Mouse (Mus musculus) testis, adult 2 months (tissue): ENCODE data around the gene Sh3bgrl. TPM values are rescaled to one million over a fixed set of nuclear protein-coding genes. Genes with fewer than 3 reads are reported as not detected.

ENCODE experiments used
- H3K27ac ChIP-seq: fragments of 200-500 bp; 2 replicates; pipeline ENCODE4 v1.5.1; 2012; ENCODE audit warnings: low read depth, low read length; ENCODE audit not compliant: control insufficient read depth, insufficient read depth
- H3K27me3 ChIP-seq: fragments of 200-500 bp; 2 replicates; pipeline ENCODE4 v1.6.1; 2012; ENCODE audit warnings: mild to moderate bottlenecking, low read length, moderate library complexity; ENCODE audit not compliant: control insufficient read depth, insufficient read depth
- H3K36me3 ChIP-seq: fragments of 200-500 bp; 2 replicates; pipeline ENCODE4 v1.6.1; 2012; ENCODE audit warnings: mild to moderate bottlenecking, low read length; ENCODE audit not compliant: control insufficient read depth, insufficient read depth
- H3K4me1 ChIP-seq: fragments of 200-500 bp; 2 replicates; pipeline ENCODE4 v1.6.1; 2012; ENCODE audit warnings: low read length; ENCODE audit not compliant: control insufficient read depth, insufficient read depth
- H3K4me3 ChIP-seq: fragments of 200-500 bp; 2 replicates; pipeline ENCODE4 v1.5.1; 2012; ENCODE audit warnings: low read depth, mild to moderate bottlenecking, low read length, moderate library complexity, mixed read lengths; ENCODE audit not compliant: control insufficient read depth
- CTCF ChIP-seq: fragments of 200-500 bp; IDR thresholded peaks from 2 replicates; pipeline ENCODE4 v1.5.1; 2012; ENCODE audit warnings: low read depth, mild to moderate bottlenecking, inconsistent platforms, low read length, moderate library complexity; ENCODE audit not compliant: control insufficient read depth, insufficient read depth, insufficient replicate concordance
- POLR2A ChIP-seq: fragments of 200-500 bp; IDR thresholded peaks from 2 replicates; pipeline ENCODE4 v1.6.1; 2012; ENCODE audit warnings: low read depth, mild to moderate bottlenecking, inconsistent platforms, low read length, moderate library complexity; ENCODE audit not compliant: control insufficient read depth
- polyA plus RNA-seq: library from polyadenylated mRNA; depleted of rRNA; stranded (reverse); fragments of >200 nt; gene quantifications from 2 replicates; pipeline ENCODE4 v1.2.3, GENCODE M21; 2012

The Sh3bgrl gene
- polyA plus RNA-seq, 1 experiment, result 3.1 TPM

GRCm38 (mm10) chrX:109151228-109151627 lies 56.1 kb downstream of the Sh3bgrl start:
- Histone ChIP-seq H3K27ac (no peak overlapping the region), H3K36me3 (no peaks in the 10 kb centered on the region), H3K27me3 (no peaks in the 10 kb centered on the region), H3K4me1 (no peaks in the 10 kb centered on the region), H3K4me3 (no peak overlapping the region)
- TF ChIP-seq POLR2A (no peak), CTCF (no peak)

GRCm38 (mm10) chrX:109160326-109160725 lies 65.2 kb downstream of the Sh3bgrl start:
- no peak overlapping the region for H3K4me3 ChIP-seq
- no peak overlapping the region for H3K27ac ChIP-seq
- H3K4me1 ChIP-seq, result no peaks in the 10 kb centered on the region
- no peaks in the 10 kb centered on the region for H3K27me3 ChIP-seq
- TF ChIP-seq CTCF, result no peak
- H3K36me3 ChIP-seq, result no peaks in the 10 kb centered on the region

- Histone ChIP-seq H3K36me3 (no peaks in the 10 kb centered on the region), H3K4me1 (no peaks in the 10 kb centered on the region), H3K27me3 (no peaks in the 10 kb centered on the region), H3K4me3 (no peak overlapping the region), H3K27ac (no peak overlapping the region)
- no peak for TF ChIP-seq POLR2A
- no peak for TF ChIP-seq CTCF
These were observed 65.7 kb downstream of the Sh3bgrl start for GRCm38 (mm10) chrX:109160901-109161300.

- no peaks in the 10 kb centered on the region for H3K36me3 ChIP-seq
- H3K4me1 ChIP-seq, result no peaks in the 10 kb centered on the region
- no peak overlapping the region for H3K4me3 ChIP-seq
- H3K27ac ChIP-seq, result no peak overlapping the region
- H3K27me3 ChIP-seq, result no peaks in the 10 kb centered on the region
- TF ChIP-seq CTCF (no peak), POLR2A (no peak)
These were observed 79.9 kb downstream of the Sh3bgrl start for GRCm38 (mm10) chrX:109175038-109175437.

GRCm38 (mm10) chrX:109175470-109175869 lies 80.3 kb downstream of the Sh3bgrl start:
- no peaks in the 10 kb centered on the region for H3K4me1 ChIP-seq
- no peaks in the 10 kb centered on the region for H3K36me3 ChIP-seq
- H3K27ac ChIP-seq, result no peak overlapping the region
- TF ChIP-seq POLR2A, result no peak
- no peak for TF ChIP-seq CTCF
- no peak overlapping the region for H3K4me3 ChIP-seq
- no peaks in the 10 kb centered on the region for H3K27me3 ChIP-seq

GRCm38 (mm10) chrX:109184706-109185478 lies 89.7 kb downstream of the Sh3bgrl start:
- TF ChIP-seq CTCF (no peak), POLR2A (no peak)
- no peak overlapping the region for H3K4me3 ChIP-seq
- no peaks in the 10 kb centered on the region for H3K4me1 ChIP-seq

GRCm38 (mm10) chrX:109189607-109190006 lies 94.4 kb downstream of the Sh3bgrl start:
- no peak overlapping the region for H3K4me3 ChIP-seq
- H3K27me3 ChIP-seq, result no peaks in the 10 kb centered on the region
- H3K27ac ChIP-seq, result no peak overlapping the region
- TF ChIP-seq POLR2A, result no peak
- TF ChIP-seq CTCF, result no peak
- H3K36me3 ChIP-seq, result no peaks in the 10 kb centered on the region
- H3K4me1 ChIP-seq, result no peaks in the 10 kb centered on the region

More at GRCm38 (mm10) chrX:109184706-109185478, 89.7 kb downstream of the Sh3bgrl start:
- H3K36me3 ChIP-seq, result no peaks in the 10 kb centered on the region
- no peaks in the 10 kb centered on the region for H3K27me3 ChIP-seq
- no peak overlapping the region for H3K27ac ChIP-seq
